Mouse (Mus musculus) ES-Bruce4 (cell line): ENCODE measurements around the gene Rassf5.

ENCODE experiments used
- CTCF ChIP-seq: IDR thresholded peaks from one replicate; pipeline ENCODE4 v1.8.1; 2011; ENCODE audit warnings: low read depth, low read length
- POLR2A ChIP-seq: IDR thresholded peaks from one replicate; pipeline ENCODE4 v1.8.1; 2011; ENCODE audit warnings: low read length; ENCODE audit not compliant: insufficient read depth

- no peak for TF ChIP-seq POLR2A
- no peak for TF ChIP-seq CTCF
Measured at GRCm38 (mm10) chr1:131286803-131287202, 41.7 kb upstream of the Rassf5 start.
